Mouse (Mus musculus) WW6 (cell line): ENCODE measurements at regions not wholly inside any gene's neighbourhood (a gene's known extent, or its start where the extent isn't known, plus 50 kb on each side); places are given as distances from the start of the nearest gene placed in this dataset.

Source experiments
- DNase-seq: peaks from one replicate; pipeline ENCODE4 v3.0.0-alpha.2; 2013; ENCODE audit warnings: low read depth, low spot score

GRCm38 (mm10) chr6:141027353-141027752 lies 221.7 kb upstream of the Pde3a start:
- no peak for DNase-seq

- no peak for DNase-seq
Measured at GRCm38 (mm10) chr6:141027787-141028186, 221.3 kb upstream of the Pde3a start.

GRCm38 (mm10) chr6:141034824-141035223 lies 214.2 kb upstream of the Pde3a start:
- DNase-seq: no peak

- no peak for DNase-seq
Measured at GRCm38 (mm10) chr6:141041358-141041757, 207.7 kb upstream of the Pde3a start.

GRCm38 (mm10) chr6:141041781-141042625 lies 207.1 kb upstream of the Pde3a start:
- no peak for DNase-seq

GRCm38 (mm10) chr6:141048271-141048670 lies 200.8 kb upstream of the Pde3a start:
- no peak for DNase-seq

- DNase-seq: no peak
Measured at GRCm38 (mm10) chr6:141050038-141050684, 198.9 kb upstream of the Pde3a start.

GRCm38 (mm10) chr6:141054026-141054425 lies 195.0 kb upstream of the Pde3a start:
- DNase-seq: no peak

GRCm38 (mm10) chr6:141059250-141059916 lies 189.7 kb upstream of the Pde3a start:
- DNase-seq: no peak

- DNase-seq: no peak
Measured at GRCm38 (mm10) chr6:141065724-141066123, 183.3 kb upstream of the Pde3a start.

- no peak for DNase-seq
Measured at GRCm38 (mm10) chr6:141068861-141069467, 180.1 kb upstream of the Pde3a start.

- DNase-seq: no peak
Measured at GRCm38 (mm10) chr6:141069896-141070295, 179.2 kb upstream of the Pde3a start.

- no peak for DNase-seq
Measured at GRCm38 (mm10) chr6:141071507-141071906, 177.6 kb upstream of the Pde3a start.

- no peak for DNase-seq
Measured at GRCm38 (mm10) chr6:141091076-141091780, 157.8 kb upstream of the Pde3a start.

GRCm38 (mm10) chr6:141091781-141092140 lies 157.3 kb upstream of the Pde3a start:
- DNase-seq: no peak

GRCm38 (mm10) chr6:141097338-141098122 lies 151.5 kb upstream of the Pde3a start:
- no peak for DNase-seq

GRCm38 (mm10) chr6:141118287-141118686 lies 130.8 kb upstream of the Pde3a start:
- no peak for DNase-seq

GRCm38 (mm10) chr6:141126614-141127396 lies 122.3 kb upstream of the Pde3a start:
- no peak for DNase-seq

- no peak for DNase-seq
Measured at GRCm38 (mm10) chr6:141129596-141129995, 119.5 kb upstream of the Pde3a start.

GRCm38 (mm10) chr6:141134176-141134575 lies 114.9 kb upstream of the Pde3a start:
- no peak for DNase-seq
